Mouse (Mus musculus) erythroid progenitor cell, adult 5-6 weeks (primary cell): ENCODE data around the gene Eva1a. TPM values are rescaled to one million over a fixed set of nuclear protein-coding genes. Genes with fewer than 3 reads are reported as not detected.

Experiments
- ATAC-seq: replicated peaks from 2 replicates; pipeline ENCODE4 v1.8.0; 2016; ENCODE audit warnings: moderate number of reproducible peaks, mild to moderate bottlenecking, moderate TSS enrichment, inconsistent platforms; ENCODE audit not compliant: poor library complexity, low FRiP score, severe bottlenecking
- total RNA-seq, 2 experiments: library from RNA; stranded (forward) in 1 of 2; stranded (reverse) in 1 of 2; fragments of 150-400 nt in 1 of 2; fragments of 186-747, 209-891 nt in 1 of 2; gene quantifications; 2 replicates each; pipeline versions ENCODE4 v1.2.3 to v1.2.4; 2015 to 2017; ENCODE audit warnings: low replicate concordance in 2 of 2

Eva1a gene
- total RNA-seq (2015; ENCODE audit: low replicate concordance) (2.9 TPM in 1 of 2 replicates, not detected in the other), total RNA-seq (2017; ENCODE audit: low replicate concordance) (2.2 TPM in 1 of 2 replicates, not detected in the other)

- no peak for ATAC-seq
Measured at GRCm38 (mm10) chr6:82040834-82041487, at the start of gene Eva1a. Gene Eva1a, plus strand, starts transcription at chr6:82041043.

- ATAC-seq, result no peak
Measured at GRCm38 (mm10) chr6:82012392-82012791, 28.5 kb upstream of the Eva1a start.

- no peak for ATAC-seq
Measured at GRCm38 (mm10) chr6:82021074-82021473, 19.8 kb upstream of the Eva1a start.

- ATAC-seq, result no peak
Measured at GRCm38 (mm10) chr6:82021494-82021893, 19.3 kb upstream of the Eva1a start.

GRCm38 (mm10) chr6:82029611-82030510 is 11.0 kb upstream of the Eva1a start:
- ATAC-seq, result no peak

- ATAC-seq, result no peak
Measured at GRCm38 (mm10) chr6:82030511-82030884, 10.3 kb upstream of the Eva1a start.

- ATAC-seq, result no peak
Measured at GRCm38 (mm10) chr6:82037211-82037610, 3.6 kb upstream of the Eva1a start.

GRCm38 (mm10) chr6:82039193-82039592 is 1.6 kb upstream of the Eva1a start:
- ATAC-seq, result no peak

- no peak for ATAC-seq
Measured at GRCm38 (mm10) chr6:82039968-82040367, 875 bp upstream of the Eva1a start.

GRCm38 (mm10) chr6:82041488-82042295 is 849 bp downstream of the Eva1a start:
- no peak for ATAC-seq

- ATAC-seq, result no peak
Measured at GRCm38 (mm10) chr6:82042296-82043125, 1.7 kb downstream of the Eva1a start.

- no peak for ATAC-seq
Measured at GRCm38 (mm10) chr6:82043634-82044033, 2.8 kb downstream of the Eva1a start.

GRCm38 (mm10) chr6:82044509-82044908 is 3.7 kb downstream of the Eva1a start:
- ATAC-seq, result no peak

GRCm38 (mm10) chr6:82047977-82048376 is 7.1 kb downstream of the Eva1a start:
- no peak for ATAC-seq

- no peak for ATAC-seq
Measured at GRCm38 (mm10) chr6:82050201-82050600, 9.4 kb downstream of the Eva1a start.

- no peak for ATAC-seq
Measured at GRCm38 (mm10) chr6:82051569-82051968, 10.7 kb downstream of the Eva1a start.

GRCm38 (mm10) chr6:82052047-82052725 is 11.3 kb downstream of the Eva1a start:
- no peak for ATAC-seq

GRCm38 (mm10) chr6:82052726-82053118 is 11.9 kb downstream of the Eva1a start:
- ATAC-seq, result no peak

- no peak for ATAC-seq
Measured at GRCm38 (mm10) chr6:82054854-82055253, 14.0 kb downstream of the Eva1a start.
